13 mouse cellular contexts compared by ENCODE assay signal in the genomic region with DNA sequence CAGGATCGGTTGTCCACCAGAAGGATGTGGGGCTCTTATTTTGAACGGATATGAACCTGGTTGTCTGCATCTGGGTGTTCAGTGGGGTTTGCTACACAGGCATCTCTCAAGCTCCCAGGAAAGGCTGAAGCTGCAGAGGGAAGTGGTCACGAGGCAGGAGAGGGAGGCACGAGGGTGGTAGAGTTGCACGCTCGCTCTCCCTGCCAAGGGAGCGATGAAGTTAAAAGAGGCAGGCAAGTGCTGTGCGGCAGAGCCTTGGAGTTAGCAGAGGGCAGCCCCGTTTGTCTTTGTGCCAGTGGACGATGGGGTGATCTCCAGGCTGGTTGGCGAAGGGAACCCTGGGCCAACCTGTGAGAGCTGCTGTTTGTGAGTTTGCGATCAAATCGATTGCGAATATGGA.
DNase-seq lines count a peak whose midpoint lies in the region; ATAC-seq and TF ChIP-seq lines count a peak whose summit lies in the region.
"Had no signal": no experiment of that assay in that cellular context is flagged by ENCODE, and none has a peak within 500 bp of the region (broad histone marks: within the 10 kb centered on the region; RNA-seq: fewer than 3 reads in every experiment).

No protein-coding gene starts in this region.

- no peak for ATAC-seq in forebrain, embryonic 16.5 days
- ATAC-seq in kidney, embryonic 16.5 days (ENCODE audit: low FRiP score, low TSS enrichment), result peak; percentile 39; the same call in 1 of the 2 replicates
- ATAC-seq in lung, postnatal 0 days, result no peak
- ATAC-seq: Patski had no signal

- H3K27me3 ChIP-seq in forebrain, embryonic 10.5 days (ENCODE audit: poor library complexity, severe bottlenecking), result peaks cover 22% of the 10 kb centered on the region
- no peaks in the 10 kb centered on the region for H3K27me3 ChIP-seq in forebrain, embryonic 16.5 days (replicated peaks; ENCODE audit: control insufficient read depth, insufficient read depth, low read length)
- H3K27me3 ChIP-seq in kidney, embryonic 16.5 days (ENCODE audit: insufficient read depth, low read length), result no peaks in the 10 kb centered on the region
- H3K27me3 ChIP-seq in lung, postnatal 0 days (replicated peaks; ENCODE audit: insufficient read depth, low read length), result no peaks in the 10 kb centered on the region
- H3K27me3 ChIP-seq: Patski had no signal

- peaks cover 19% of the 10 kb centered on the region for H3K4me1 ChIP-seq in forebrain, embryonic 10.5 days
- no peaks in the 10 kb centered on the region for H3K4me1 ChIP-seq in forebrain, embryonic 16.5 days (replicated peaks; ENCODE audit: control insufficient read depth, insufficient read depth, low read length)
- peaks cover 15% of the 10 kb centered on the region for H3K4me1 ChIP-seq in kidney, embryonic 16.5 days (ENCODE audit: insufficient read depth, low read length)
- H3K4me1 ChIP-seq in lung, postnatal 0 days (ENCODE audit: insufficient read depth, low read depth, low read length), result no peaks in the 10 kb centered on the region

- no peak overlapping the region for H3K9ac ChIP-seq in forebrain, embryonic 16.5 days (replicated peaks; ENCODE audit: low read depth, low read length)
- H3K9ac ChIP-seq in kidney, embryonic 16.5 days (replicated peaks; ENCODE audit: low read length), result 0 out of 2 replicates have a peak overlapping the region, but pooled peaks have one; percentile 19
- H3K9ac ChIP-seq in lung, postnatal 0 days (replicated peaks; ENCODE audit: low read depth), result no peak overlapping the region
- H3K9ac ChIP-seq: neural tube, embryonic 13.5 days had no signal

- H3K36me3 ChIP-seq in forebrain, embryonic 10.5 days (replicated peaks), result no peaks in the 10 kb centered on the region
- no peaks in the 10 kb centered on the region for H3K36me3 ChIP-seq in forebrain, embryonic 16.5 days (ENCODE audit: control insufficient read depth, insufficient read depth)
- no peaks in the 10 kb centered on the region for H3K36me3 ChIP-seq in kidney, embryonic 16.5 days (ENCODE audit: insufficient read depth, low read length)
- no peaks in the 10 kb centered on the region for H3K36me3 ChIP-seq in lung, postnatal 0 days (ENCODE audit: insufficient read depth, low read length)
- H3K36me3 ChIP-seq: neural tube, embryonic 13.5 days had no signal

- TF ChIP-seq CTCF in lung, postnatal 0 days (IDR thresholded peaks at IDR 0.05), result no peak

- WGBS in forebrain, embryonic 10.5 days, result 33% methylated on average over 14 of the region's 14 CpGs
- WGBS in forebrain, embryonic 16.5 days, result 27% methylated on average over 14 of the region's 14 CpGs
- 48% methylated on average over 14 of the region's 14 CpGs for WGBS in kidney, embryonic 16.5 days
- 49% methylated on average over 14 of the region's 14 CpGs for WGBS in lung, postnatal 0 days

- peaks cover 12% of the 10 kb centered on the region for H3K9me3 ChIP-seq in forebrain, embryonic 10.5 days
- H3K9me3 ChIP-seq in forebrain, embryonic 16.5 days (ENCODE audit: control insufficient read depth, low read length), result no peaks in the 10 kb centered on the region; the same call in 1 of the 2 replicates
- peaks cover 10% of the 10 kb centered on the region for H3K9me3 ChIP-seq in kidney, embryonic 16.5 days (ENCODE audit: low read length)
- peaks cover 3% of the 10 kb centered on the region for H3K9me3 ChIP-seq in lung, postnatal 0 days (ENCODE audit: low read length)
- H3K9me3 ChIP-seq: neural tube, embryonic 13.5 days had no signal

- peak overlapping the region; percentile 6; the same call in 1 of the 2 replicates for H3K27ac ChIP-seq in forebrain, embryonic 10.5 days
- no peak overlapping the region for H3K27ac ChIP-seq in forebrain, embryonic 16.5 days (ENCODE audit: low read length)
- no peak overlapping the region for H3K27ac ChIP-seq in kidney, embryonic 16.5 days (ENCODE audit: low read length)
- no peak overlapping the region for H3K27ac ChIP-seq in lung, postnatal 0 days (ENCODE audit: low read length)
- H3K27ac ChIP-seq: neural tube, embryonic 13.5 days had no signal

- H3K4me2 ChIP-seq in forebrain, embryonic 16.5 days (ENCODE audit: low read length), result no peak overlapping the region
- peak overlapping the region; percentile 21 for H3K4me2 ChIP-seq in kidney, embryonic 16.5 days (replicated peaks; ENCODE audit: low read depth, low read length)
- no peak overlapping the region for H3K4me2 ChIP-seq in lung, postnatal 0 days (replicated peaks; ENCODE audit: low read depth, low read length)
- H3K4me2 ChIP-seq: neural tube, embryonic 13.5 days had no signal

- no peak overlapping the region for H3K4me3 ChIP-seq in forebrain, embryonic 10.5 days
- no peak overlapping the region for H3K4me3 ChIP-seq in forebrain, embryonic 16.5 days (replicated peaks; ENCODE audit: low read length)
- no peak overlapping the region for H3K4me3 ChIP-seq in kidney, embryonic 16.5 days (ENCODE audit: low read length)
- H3K4me3 ChIP-seq in lung, postnatal 0 days (ENCODE audit: low read depth, low read length), result no peak overlapping the region
- H3K4me3 ChIP-seq: neural tube, embryonic 13.5 days had no signal

- DNase-seq in forebrain, embryonic 10.5 days (ENCODE audit: extremely low spot score, low spot score), result no peak
- peak; percentile 49 for DNase-seq in retina, postnatal 1 day
- no peak for DNase-seq in retina, embryonic 14.5 days (ENCODE audit: low spot score)
- peak; percentile 70 for DNase-seq in skeletal muscle tissue, adult 2 months (ENCODE audit: low read depth, low spot score)
- DNase-seq in spleen, postnatal 10 days (ENCODE audit: low spot score in 2 of 2), result no peak
- DNase-seq in lung, postnatal 0 days (ENCODE audit: low spot score), result no peak
- DNase-seq: B cell, adult 2 months; heart, postnatal 36 days; lung, postnatal 4 days had no signal

- no peak for TF ChIP-seq EP300 in lung, postnatal 0 days (IDR thresholded peaks at IDR 0.05)

Comparison
In these comparisons a context has a peak if more than half of its experiments do, and no peak if none do; other contexts are left out.
1. DNase-seq: peak in retina, postnatal 1 day (single experiment) and skeletal muscle tissue, adult 2 months (single experiment); none in forebrain, embryonic 10.5 days (single experiment), retina, embryonic 14.5 days (single experiment), spleen, postnatal 10 days (0 of 2) and lung, postnatal 0 days (single experiment).